Mouse (Mus musculus) telencephalon, adult 2 months (tissue): ENCODE measurements around the gene Myh9.
A peak's percentile ranks its signal among the peaks of the same experiment; 100 is the strongest.

Source experiments
- DNase-seq: peaks from one replicate; pipeline ENCODE4 v3.0.0-alpha.2; 2011; ENCODE audit warnings: low read depth, low spot score

Gene Myh9

DNA sequence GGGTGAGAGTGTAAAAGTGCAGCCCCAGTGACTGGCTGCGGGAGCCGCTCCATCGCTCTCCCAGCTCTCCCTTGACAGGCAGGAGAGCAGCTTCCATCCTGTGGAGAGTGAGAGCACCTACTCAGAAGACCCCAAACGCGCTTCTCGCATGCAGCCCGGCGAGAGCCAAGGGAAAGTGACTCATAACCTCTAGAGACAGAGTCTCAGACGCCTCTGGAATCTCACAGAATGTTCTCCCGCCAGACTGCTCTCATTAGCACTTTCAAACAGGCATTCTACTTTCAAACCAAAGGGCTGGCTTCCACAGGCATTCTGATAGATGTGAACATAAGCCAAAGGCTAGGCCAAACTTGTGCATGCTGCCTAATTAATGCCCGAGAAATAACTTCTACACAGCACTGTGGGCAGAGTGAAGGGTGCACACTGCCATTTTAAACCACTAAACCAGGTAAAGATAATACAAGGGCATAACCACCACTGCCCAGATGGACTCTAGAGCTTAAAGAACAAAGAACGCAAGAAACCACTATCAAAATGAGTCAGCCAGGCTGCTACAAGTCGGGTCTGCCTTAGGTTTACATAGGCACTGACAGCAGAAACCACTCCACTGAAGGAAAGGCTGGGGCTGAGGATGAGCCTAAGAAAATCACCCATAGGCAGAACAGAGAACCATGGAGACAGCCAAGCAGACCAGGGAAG lies 35.3 kb downstream of the Myh9 start:
- no peak for DNase-seq

DNA sequence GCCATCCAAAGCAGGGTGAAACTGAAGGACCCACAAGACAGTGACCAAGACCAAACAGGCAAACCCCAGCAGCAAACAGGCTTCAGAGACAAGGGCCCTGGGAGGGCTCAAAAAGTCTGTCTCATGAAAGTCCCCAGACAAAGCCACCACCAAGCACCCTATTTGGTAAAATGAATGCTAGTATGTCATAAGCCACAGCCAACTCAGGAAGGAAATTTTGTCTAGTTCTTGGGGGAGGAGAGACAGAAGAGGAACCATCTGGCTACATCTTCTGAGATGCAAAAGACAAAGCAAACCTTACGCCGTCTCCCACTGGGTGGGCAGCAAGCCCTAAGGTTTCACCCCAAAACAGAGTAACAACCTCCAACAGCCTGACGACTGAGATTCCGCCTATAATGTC lies 36.3 kb downstream of the Myh9 start:
- DNase-seq: no peak

DNA sequence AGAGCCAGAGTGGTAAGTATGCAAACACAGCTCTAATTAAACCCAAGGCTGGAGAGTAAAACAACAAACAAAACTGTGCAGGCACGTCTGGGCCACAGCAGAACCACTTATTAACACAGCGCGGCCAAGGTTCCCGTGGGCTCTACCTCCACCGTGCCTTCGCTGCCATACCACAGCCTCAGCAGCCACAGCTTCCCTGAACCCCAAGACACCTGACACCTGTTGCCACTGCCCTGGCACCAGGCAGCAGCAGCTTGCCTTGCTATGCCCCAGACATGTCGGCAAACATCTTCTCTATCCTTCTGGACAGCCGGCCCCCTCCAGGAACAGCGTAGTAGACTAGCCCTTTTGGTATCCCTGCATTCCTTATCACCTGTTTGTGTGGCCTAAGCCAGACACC lies 37.0 kb downstream of the Myh9 start:
- DNase-seq: no peak

DNA sequence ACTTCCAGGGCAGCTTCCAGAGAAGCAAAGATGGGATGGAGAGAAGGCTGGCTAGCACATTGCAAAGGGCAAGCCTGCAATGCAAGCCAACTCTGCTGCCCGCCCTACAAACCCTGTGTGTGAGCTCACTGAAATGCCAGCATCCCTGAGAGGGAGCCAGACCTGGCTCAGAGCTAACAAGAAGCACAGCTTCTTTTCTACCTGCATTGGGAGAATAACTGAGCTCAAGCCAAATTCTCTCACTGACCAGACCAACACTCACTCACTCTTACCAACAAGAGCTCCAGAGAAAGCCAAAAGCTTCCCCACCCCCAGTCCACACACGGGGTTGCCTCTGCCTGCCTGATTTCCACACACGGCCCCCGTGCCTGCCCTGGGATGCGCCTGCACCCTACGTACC lies 37.5 kb downstream of the Myh9 start:
- no peak for DNase-seq

DNA sequence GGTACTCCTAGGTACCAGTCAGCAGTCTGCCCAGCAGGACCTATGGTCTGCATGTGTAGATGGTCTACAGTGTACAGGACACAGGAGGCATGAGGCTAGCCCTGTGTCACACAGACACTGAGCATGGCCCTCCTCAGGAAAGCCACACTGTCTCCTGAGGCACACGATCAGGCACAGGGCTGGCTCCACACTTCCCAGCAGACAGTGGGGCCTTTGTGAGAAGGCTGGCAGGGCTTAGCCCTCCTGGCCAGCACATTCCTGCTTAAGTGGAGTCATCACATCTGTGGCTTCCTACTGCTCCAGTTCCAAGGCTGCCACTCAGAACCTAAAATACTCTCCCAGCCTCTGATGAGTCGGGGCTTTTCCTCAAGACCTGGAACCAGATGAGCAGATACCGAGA lies 38.2 kb downstream of the Myh9 start:
- DNase-seq: no peak

DNA sequence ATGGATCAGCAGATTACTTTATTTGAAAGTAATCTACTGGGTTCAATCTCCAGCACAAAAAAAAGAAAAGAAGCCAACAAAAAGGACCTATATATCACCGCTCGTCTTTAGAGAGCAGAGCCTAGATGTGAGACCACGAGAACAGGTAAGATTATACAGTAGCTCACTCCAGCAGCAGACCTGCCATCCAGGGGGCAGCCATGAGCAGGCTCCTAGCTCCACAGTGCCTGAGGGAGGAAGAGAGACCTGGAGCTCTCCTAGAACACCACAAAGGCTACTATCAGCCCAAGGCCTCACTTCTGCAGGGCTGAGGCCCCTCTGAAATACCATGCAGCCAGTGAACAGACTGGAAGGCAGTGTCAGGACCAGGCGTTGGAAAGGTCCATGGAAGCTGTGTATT lies 39.0 kb downstream of the Myh9 start:
- no peak for DNase-seq

DNA sequence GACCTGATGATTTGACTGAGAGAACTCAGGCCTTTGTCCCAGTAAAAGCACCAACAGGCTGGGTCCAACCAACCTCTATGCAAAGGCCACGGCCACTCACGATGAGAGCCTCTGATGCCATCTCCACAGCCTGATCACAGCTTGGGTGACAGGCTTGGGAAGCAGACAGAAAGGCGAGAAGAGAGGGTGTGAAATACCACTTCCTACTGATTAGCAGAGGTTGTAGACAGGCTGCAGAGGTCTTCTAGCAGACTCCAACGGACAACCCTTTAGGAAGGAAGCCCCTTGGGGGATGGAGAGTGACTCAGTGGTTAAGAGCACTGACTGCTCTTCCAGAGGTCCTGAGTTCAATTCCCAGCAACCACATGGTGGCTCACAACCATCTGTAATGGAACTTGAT lies 40.8 kb downstream of the Myh9 start:
- no peak for DNase-seq

DNA sequence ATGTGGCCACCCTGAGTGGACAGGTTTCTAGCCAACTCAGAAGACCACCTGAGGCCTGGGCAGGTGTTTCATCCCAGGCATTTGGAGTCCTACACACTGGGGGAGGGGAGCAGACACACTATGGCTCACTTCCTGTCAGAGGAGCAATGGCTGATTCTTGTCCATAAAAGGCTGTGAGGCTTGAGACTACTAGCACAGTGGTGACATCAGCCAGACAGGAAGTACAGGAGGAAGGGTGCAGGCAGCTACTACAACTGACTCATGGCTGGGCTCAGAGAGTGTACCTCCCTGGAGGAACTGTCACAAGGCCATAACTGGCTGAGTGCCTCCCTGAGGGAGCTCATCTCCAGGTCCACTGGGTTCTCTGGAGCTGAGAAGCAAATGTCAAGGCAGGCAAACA lies 41.5 kb downstream of the Myh9 start:
- DNase-seq: no peak

DNA sequence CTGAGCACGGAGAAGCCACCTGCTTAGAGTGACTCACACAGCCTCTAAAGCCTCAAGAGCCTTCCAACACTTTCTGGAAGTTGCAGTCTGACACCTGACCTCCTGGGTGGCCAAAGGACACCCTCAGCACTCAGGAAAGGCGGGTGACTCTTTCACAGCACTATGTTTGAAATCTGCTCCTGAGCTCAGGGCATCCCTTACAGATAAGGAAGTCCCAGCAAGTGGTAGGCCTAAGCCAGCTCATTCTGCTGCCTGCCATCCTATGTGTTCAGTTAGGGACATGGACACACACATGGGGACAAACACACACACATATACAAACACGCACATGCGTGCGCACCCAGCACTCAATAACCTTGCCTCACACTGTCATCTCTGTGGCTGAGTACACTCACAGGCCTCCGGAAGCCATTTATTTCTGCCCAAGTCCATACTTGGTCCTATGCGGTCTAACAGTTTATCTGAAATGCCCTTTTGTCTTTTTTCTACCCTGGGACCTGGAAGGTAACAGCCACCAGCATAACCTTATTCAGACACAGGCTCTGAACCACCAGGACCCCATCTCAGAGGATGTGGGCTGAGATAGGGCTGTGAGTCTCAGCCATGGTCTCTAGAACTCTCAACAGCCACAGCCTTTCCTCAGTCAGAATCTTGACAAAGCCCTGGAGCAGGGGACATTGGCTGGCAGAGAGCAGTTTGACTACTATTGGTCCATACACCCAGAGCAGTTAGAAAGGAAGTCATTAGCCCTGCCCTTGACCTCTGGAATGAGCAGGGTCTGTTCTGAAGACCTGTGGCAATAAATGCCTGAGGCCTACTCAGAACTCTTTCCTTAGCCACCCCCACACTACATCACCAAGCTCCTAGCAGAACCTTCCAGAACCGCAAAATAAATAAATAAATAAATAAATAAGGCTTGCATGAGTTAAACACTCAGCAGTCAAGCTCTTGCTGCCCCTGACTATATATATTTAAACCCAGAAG lies 42.2 kb downstream of the Myh9 start:
- no peak for DNase-seq

DNA sequence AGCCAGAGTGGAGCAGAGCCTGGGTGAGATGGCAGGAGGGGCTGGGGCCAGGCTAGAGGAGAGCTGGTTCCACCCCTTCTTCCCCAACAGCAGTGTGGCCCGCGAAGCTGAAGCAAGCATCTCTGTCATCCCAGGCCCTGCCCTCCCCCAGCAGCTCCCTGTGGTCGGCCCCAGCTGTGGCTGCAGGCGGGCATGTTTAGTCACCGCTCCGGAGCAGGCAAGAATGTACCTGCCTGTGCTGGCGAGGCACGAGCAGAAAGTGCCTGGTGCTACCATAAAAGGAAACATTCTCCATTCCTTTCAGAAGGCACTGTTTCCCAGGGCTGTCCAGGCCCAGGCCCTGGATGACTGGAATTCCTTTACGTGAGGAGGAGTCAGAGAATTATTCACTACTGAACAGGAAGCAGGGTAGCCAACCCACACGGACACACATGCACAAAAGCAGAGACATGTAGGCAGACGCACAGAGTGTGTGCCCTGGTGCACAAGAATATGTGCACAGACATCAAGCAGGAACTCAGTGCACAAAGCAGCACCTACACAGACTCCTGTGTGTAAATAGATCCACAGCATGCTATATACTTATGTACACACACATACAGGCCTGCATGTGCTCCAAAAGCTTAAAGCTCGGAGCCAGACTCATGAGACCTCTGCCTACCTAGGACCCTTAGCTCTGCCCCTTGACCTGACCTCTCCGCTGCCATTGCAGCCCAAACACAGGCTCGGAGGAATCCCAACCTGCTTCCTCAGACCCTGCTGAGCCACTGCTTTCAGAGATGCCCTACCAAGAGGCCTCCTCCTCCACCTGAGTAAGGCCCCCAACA lies 43.1 kb downstream of the Myh9 start:
- DNase-seq: no peak

DNA sequence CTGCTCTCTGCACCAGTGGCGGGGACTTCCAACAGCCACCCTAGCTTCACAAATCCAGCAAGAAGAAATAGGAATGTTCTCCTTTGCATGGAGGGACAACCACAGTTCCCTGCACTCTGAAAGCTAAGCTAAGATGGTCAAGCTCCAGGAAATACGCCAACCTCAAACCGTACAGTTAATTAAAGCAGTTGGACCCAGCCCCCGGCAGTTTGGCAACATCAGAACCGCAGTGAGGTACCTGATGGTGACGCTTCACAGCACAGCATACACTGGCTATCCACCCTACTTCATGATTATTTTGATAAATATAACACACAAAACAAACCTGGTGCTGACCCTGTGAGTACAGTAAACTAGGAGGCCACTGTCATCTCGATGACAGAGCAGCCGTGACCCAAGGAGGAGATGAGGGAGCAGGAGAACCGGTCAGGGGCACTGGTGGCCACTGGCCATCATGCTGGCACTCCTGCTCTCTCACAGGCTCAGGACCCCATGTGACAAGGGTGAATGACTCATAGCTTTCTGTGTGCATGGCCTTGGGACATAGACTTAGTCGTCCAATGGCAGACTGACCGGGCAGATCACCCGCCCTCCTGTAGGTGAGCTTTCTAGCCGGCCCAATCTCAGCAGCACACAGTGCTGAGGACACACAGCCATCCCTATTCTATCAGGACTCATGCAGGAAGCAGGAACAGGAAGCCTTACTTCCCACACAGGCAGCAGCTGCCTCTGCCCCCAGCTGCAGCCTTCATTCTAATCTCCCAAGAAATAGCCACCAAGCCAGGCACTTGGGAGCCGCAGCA lies 44.2 kb downstream of the Myh9 start:
- DNase-seq: no peak

DNA sequence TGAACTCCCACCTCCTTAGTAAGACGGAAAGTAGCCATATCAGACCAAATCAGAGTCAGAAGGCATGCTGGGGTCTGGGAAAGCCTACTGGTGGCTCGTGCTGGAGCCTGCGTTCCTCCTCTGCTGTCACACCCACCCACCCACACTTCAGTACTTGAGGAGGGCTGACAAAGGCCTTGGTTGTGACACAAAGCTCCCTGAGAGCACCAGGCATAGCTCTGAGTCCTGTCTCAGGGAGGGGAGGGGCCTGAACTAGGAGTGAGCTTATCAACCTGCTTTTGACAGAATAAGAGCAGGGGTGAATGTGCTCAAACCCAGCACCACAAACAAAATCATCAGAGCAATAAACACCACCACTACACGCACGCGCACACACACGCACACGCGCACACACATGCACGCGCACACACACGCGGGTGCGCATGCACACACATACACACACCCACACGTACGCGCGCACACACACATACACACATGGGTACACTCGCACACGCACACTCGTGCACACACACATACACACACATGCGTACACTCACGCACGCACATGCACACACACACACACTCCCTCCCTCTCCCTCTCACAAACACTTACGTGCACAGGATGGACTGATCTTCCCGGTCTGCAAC lies 45.5 kb downstream of the Myh9 start:
- DNase-seq: no peak

DNA sequence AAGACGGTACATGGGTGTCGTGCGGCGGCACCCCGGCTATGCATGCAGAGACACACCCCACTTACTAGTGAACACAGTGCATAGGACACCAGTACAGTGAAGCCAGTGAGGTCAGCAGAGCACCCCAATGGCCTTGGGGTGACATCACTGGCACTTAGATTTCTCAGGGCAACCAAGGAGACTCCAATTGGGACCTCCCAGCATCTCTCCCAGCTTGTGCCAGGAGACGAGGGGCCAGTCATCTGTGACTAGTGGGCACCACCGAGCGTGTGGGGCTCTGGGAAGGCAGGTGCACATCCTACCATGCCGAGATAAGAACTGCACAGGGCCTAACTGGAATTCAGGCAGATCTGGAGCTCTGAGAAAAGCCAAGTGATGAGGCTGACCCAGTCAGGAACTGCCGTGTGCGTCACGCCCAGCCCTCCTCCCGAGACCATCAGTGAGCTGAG lies 47.0 kb downstream of the Myh9 start:
- no peak for DNase-seq

DNA sequence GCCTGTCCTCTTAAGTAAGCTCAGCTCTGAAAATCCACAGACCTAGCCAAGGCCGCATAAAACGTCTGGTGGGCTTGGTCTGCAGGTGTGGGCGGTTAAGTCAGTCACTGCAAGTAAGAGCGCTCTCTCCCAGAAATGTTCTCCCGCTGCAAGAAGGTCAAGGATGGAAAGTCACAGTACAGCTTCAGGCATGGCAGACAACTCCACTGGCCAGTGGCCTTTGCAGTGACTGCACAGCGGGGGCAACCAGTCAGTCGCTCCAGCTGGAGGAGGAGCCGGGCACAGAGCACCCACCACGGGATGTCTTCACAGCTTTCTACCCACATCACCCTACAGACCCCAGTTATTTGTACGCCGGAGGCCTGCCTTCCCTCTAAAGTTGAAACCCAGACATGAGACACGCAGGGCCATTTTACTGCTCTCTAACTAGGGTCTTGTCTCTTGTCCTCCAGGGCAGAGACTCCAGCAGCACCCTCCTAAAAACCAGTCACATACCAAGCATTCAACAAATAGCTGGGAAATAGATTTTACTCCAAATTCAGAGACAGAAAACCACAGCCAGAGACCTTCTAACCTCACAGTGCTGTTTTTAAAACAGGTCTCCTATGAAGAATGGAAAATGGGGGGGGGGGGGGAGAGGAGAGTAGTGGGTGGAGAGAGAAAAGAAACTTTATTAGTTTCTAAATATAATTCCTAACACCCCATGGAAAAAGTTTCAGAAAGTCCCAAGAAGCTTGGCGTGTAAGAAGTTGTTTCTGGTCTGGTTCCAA lies 47.7 kb downstream of the Myh9 start:
- DNase-seq: no peak

DNA sequence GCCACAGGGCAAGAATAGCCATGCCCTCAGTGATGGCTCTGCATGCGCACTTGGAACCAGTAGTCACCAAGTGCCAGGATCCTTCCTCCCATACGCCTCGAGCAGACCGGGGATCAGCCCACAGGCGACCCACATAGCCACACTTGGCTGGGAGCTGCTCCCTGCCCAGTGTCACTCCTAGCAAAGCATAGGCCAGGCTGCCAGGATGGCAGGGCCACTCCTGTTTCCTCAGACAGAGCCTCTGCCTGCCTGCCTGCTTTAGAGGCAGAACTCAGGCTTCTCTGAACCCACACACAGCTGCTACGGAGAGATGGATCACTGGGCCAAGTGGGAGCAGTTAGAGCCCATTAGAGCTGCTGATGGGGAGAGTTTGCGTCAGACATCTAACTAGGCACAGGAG lies 48.4 kb downstream of the Myh9 start:
- peak; percentile 76 for DNase-seq

DNA sequence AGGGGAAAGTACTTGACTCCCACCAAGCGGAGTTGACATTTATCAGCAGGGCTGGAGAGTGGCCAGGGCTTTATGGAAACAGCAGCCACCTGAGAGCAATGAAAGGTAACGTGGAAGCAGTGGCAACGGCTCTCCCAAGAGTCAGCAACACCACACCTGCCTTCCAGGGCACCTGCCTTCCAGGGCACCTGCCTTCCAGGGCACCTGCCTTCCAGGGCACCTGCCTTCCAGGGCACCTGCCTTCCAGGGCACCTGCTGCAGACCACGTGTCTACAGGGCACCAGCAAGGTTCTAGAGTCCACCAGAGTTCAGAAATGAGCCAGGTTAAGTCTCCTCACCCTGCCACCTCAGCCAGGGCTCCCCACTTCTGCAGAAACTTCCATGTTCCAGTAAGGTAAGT lies 48.9 kb downstream of the Myh9 start:
- DNase-seq: no peak

DNA sequence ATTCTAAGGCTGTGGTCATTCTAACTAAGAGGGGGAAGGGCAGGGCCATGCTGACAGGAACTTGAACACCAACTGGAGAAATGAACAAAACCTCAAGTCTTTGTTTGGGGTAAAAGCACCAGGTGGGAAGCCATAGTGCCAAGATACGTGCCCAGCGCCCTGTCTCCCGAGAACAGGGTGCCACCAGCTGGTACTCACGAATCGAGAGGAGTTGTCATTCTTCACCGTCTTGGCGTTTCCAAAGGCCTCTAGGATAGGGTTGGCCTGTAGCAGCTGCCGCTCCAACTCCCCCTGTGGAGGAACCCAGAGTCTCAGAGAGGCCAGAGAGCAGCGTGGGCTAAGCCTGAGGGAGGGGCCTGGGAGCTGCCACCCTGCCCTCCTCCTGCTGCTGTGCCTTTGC lies 49.9 kb downstream of the Myh9 start:
- no peak for DNase-seq

DNA sequence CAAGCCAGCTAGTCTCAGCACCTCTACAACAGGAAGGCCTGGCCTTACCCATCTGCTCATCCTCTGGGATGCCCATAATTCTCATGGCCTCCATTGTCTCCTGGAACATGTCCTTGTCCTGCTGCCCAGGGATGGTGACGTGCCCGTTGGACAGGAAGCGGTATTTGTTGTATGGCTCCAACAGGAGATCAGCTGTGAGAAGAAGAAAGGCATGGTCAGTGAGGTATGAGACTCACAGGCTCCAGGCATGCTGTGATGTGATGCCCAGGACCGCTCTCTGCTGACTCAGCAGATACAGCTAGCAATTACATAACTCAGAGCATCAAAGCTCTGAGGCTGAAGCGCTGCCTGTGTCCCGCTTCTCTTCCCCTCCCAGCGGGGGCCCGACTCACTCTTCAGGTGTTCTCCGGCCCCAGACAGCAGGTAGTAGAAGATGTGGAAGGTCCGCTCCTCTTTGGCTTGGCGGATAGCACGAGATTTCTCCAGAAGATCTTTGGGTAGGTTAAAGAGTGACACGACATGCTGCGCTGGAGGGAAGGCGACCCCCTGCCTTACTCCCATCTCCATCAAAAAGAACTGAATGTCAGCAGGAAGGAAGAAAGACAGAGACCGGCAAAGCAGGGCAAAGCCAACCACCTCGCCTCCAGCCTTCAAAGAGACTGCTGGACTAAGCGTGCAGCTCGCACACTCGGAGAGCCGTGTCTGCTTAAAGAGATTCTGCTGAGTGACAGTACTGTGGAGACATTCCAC lies 51.1 kb downstream of the Myh9 start:
- DNase-seq: no peak

DNA sequence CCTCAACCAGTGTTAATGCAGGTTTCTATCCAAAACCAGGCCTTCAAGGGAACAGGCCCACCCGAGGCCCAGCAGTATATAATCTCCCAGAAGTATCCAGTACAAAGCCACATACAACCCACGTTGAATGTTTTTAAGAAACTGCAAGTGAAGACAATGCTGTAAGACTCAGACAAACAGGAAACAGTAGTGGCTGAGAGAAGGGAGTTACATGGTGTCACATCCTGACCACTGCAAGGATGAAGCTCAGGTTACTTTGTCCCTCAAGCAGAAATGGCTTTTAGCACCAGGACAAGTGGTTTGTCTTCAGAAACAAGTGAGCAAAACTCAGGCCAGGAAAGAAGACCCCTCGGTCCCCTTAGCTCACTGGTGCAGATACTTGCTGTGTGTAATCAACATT lies 52.8 kb downstream of the Myh9 start:
- DNase-seq: no peak
